Mouse (Mus musculus): ENCODE measurements around the gene Adssl1. TPM values are rescaled to one million over a fixed set of nuclear protein-coding genes. Genes with fewer than 3 reads are reported as not detected.
A peak's percentile ranks its signal among the peaks of the same experiment; 100 is the strongest.

Gene Adssl1
- polyA plus RNA-seq, 1 experiment from 2014 or later: 3.8 TPM

DNA sequence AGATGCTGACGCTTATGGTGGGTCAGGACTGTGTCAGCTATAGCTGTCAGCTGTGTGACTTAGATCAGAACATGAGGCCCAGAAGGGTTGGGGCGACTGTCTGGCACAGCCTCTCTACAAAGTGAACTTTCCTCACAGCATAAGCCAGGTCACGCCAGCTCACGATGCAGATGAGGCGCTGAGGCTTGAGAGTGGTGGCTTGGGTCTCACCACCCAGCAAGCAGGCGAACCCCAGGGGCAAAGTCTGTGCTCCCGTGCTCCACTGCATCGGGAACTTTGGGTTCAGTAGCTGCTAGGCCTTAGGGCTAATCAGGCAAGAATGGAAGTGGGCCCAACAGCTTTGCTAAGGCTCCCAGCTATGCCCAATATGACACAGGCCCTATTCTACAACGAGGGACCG lies 10.8 kb upstream of the Adssl1 start:
- TF ChIP-seq CTCF (IDR thresholded peaks at IDR 0.05; ENCODE audit: low read depth): no peak
- Histone ChIP-seq H3K4me2 (no peak overlapping the region), H3K36me3 (ENCODE audit: insufficient read depth) (peaks cover 8% of the 10 kb centered on the region; the same call in 1 of the 2 replicates), H3K4me3 (ENCODE audit: low read depth, low read length) (no peak overlapping the region), H3K27me3 (ENCODE audit: insufficient read depth, low read length) (no peaks in the 10 kb centered on the region), H3K27ac (ENCODE audit: low read depth) (no peak overlapping the region), H3K4me1 (ENCODE audit: insufficient read depth) (no peaks in the 10 kb centered on the region), H3K9me3 (ENCODE audit: low read depth, low read length) (no peaks in the 10 kb centered on the region), H3K9ac (no peak overlapping the region)
- no peak for ATAC-seq (ENCODE audit: insufficient read depth)
- no peak for DNase-seq
- WGBS: 88% methylated on average over 10 of the region's 10 CpGs

DNA sequence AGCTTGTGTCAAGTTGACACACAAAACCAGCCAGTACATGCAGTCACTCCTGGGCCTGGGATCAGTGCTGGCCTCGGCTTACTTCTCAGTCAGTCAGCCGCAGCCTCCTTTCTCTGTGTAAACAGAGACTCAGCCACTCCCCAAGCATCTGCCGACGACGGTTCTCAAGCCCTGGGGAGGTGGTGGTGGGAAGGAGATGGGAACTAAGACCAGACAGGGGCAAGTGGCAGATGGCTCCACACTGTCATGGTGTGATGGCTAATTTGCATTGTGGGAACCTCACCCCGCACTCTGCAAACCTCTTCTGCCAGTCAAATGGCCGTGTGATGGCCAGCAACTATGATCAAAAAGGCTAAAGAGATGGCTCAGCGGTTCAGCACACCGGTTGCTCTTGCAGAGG lies 3.2 kb upstream of the Adssl1 start:
- Histone ChIP-seq H3K9me3 (ENCODE audit: low read depth, low read length) (no peaks in the 10 kb centered on the region), H3K4me1 (ENCODE audit: insufficient read depth) (no peaks in the 10 kb centered on the region; the same call in 1 of the 2 replicates), H3K36me3 (ENCODE audit: insufficient read depth) (peaks cover 4% of the 10 kb centered on the region; the same call in 1 of the 2 replicates), H3K27ac (ENCODE audit: low read depth) (no peak overlapping the region), H3K9ac (no peak overlapping the region), H3K4me3 (ENCODE audit: low read depth, low read length) (no peak overlapping the region), H3K4me2 (no peak overlapping the region), H3K27me3 (ENCODE audit: insufficient read depth, low read length) (peaks cover 8% of the 10 kb centered on the region)
- ATAC-seq (ENCODE audit: insufficient read depth): no peak
- no peak for TF ChIP-seq CTCF (IDR thresholded peaks at IDR 0.05; ENCODE audit: low read depth)
- 43% methylated on average over 9 of the region's 9 CpGs for WGBS
- DNase-seq: no peak

DNA sequence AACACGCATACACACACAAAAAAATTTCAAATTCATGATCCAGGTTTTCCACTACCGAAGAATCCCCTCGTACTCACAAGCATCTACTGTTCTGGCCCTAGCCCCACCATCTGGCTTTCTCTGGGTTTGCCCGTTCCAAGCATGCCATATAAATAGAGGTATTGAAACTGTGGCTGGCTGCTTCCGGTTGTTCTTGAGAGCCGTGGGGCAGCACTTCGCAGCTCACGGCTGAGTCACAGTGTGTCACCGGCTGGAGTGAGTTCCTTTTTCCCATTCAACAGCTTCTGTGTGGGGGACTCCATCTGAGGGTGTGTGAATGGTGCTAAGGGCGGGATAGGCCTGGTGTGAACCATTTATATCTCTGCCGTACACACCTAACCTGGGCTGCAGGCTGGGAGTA lies 2.7 kb upstream of the Adssl1 start:
- ATAC-seq (ENCODE audit: insufficient read depth): no peak

DNA sequence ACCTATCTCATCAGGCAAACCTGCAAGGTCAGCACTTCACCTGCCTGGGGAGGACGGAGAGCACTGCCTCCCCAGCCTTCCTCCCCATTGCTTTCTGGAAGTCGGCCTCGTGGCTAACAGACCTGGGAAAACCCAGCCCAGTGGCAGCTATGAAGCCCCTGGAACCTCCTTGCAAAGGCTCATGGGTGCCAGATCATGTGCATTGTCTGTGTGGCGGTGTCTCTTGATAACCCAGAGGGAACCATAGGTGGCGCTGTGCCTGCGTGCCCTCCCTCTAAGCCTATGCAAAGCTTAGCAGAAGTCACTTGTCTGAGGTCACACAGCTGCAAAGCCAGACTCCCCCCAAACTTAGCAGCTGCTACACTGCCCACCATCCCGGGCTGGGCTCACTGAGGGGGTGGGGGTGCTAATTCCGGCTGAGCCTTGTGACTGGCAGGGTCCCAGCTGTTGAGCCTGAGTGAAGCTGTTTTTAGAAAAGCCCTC lies 1.9 kb upstream of the Adssl1 start:
- 11% methylated on average over 8 of the region's 8 CpGs for WGBS
- Histone ChIP-seq H3K9me3 (ENCODE audit: low read depth, low read length) (no peaks in the 10 kb centered on the region), H3K27me3 (ENCODE audit: insufficient read depth, low read length) (peaks cover 9% of the 10 kb centered on the region), H3K9ac (no peak overlapping the region), H3K4me1 (ENCODE audit: insufficient read depth) (no peaks in the 10 kb centered on the region; the same call in 1 of the 2 replicates), H3K4me3 (ENCODE audit: low read depth, low read length) (no peak overlapping the region), H3K27ac (ENCODE audit: low read depth) (peak overlapping the region; percentile 20; the same call in 1 of the 2 replicates), H3K36me3 (ENCODE audit: insufficient read depth) (no peaks in the 10 kb centered on the region), H3K4me2 (no peak overlapping the region)
- DNase-seq (peak; percentile 86), ATAC-seq (ENCODE audit: insufficient read depth) (peak; percentile 77)
- peak; percentile 88 for TF ChIP-seq CTCF (IDR thresholded peaks at IDR 0.05; ENCODE audit: low read depth)

More for the DNA sequence above, 2.7 kb upstream of the Adssl1 start:
- Histone ChIP-seq H3K36me3 (ENCODE audit: insufficient read depth) (peaks cover 4% of the 10 kb centered on the region; the same call in 1 of the 2 replicates), H3K27me3 (ENCODE audit: insufficient read depth, low read length) (peaks cover 9% of the 10 kb centered on the region), H3K9me3 (ENCODE audit: low read depth, low read length) (no peaks in the 10 kb centered on the region), H3K27ac (ENCODE audit: low read depth) (no peak overlapping the region), H3K9ac (no peak overlapping the region), H3K4me1 (ENCODE audit: insufficient read depth) (no peaks in the 10 kb centered on the region; the same call in 1 of the 2 replicates), H3K4me2 (no peak overlapping the region), H3K4me3 (ENCODE audit: low read depth, low read length) (no peak overlapping the region)
- 76% methylated on average over 11 of the region's 11 CpGs for WGBS
- TF ChIP-seq CTCF (IDR thresholded peaks at IDR 0.05; ENCODE audit: low read depth): no peak
- no peak for DNase-seq

DNA sequence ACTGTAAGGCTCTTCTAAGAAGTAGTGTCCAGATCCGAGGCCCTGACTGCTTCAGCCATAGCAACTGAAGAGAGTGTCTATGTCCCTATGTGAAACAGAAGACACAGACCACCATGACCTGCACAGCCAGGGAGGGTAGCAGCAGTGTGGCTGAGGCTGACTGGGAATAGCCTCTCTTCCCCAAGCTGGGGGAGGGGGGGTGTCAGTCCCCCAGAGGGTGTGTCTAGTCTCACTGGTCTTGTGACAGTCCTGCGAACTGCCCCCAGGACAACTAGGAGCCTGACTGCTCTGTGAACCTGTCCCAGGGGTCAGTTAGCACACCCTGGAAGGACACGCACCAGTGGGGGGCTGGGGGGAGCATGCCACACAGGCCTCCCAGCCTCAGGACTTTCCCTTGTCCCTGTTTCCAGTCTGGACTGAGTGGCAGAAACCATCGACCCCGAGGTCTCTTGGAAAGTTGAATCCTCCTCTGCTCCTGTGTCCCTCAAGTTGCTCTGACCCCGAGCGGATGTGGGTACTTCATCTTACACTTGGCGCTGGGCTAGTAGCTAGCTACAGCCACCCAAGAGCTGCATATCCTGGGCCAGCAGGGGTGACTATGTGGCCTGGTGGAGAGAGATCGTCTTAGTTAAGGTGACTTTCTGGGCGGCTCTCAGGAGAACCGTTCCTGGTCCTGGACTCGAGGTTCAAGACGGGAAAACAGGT lies 712 bp upstream of the Adssl1 start:
- no peaks in the 10 kb centered on the region for H3K36me3 ChIP-seq (ENCODE audit: insufficient read depth)
- no peaks in the 10 kb centered on the region for H3K9me3 ChIP-seq (ENCODE audit: low read depth, low read length)
- peak overlapping the region; percentile 97 for H3K4me2 ChIP-seq
- 22% methylated on average over 13 of the region's 13 CpGs for WGBS
- peak overlapping the region; percentile 61; the same call in 1 of the 2 replicates for H3K9ac ChIP-seq
- no peak for TF ChIP-seq CTCF (IDR thresholded peaks at IDR 0.05; ENCODE audit: low read depth)
- DNase-seq (no peak), ATAC-seq (ENCODE audit: insufficient read depth) (no peak)
- peak overlapping the region; percentile 12; the same call in 1 of the 2 replicates for H3K27ac ChIP-seq (ENCODE audit: low read depth)
- H3K4me1 ChIP-seq (ENCODE audit: insufficient read depth): no peaks in the 10 kb centered on the region; the same call in 1 of the 2 replicates
- peaks cover 9% of the 10 kb centered on the region for H3K27me3 ChIP-seq (ENCODE audit: insufficient read depth, low read length)
- peak overlapping the region; percentile 44 for H3K4me3 ChIP-seq (ENCODE audit: low read depth, low read length)

DNA sequence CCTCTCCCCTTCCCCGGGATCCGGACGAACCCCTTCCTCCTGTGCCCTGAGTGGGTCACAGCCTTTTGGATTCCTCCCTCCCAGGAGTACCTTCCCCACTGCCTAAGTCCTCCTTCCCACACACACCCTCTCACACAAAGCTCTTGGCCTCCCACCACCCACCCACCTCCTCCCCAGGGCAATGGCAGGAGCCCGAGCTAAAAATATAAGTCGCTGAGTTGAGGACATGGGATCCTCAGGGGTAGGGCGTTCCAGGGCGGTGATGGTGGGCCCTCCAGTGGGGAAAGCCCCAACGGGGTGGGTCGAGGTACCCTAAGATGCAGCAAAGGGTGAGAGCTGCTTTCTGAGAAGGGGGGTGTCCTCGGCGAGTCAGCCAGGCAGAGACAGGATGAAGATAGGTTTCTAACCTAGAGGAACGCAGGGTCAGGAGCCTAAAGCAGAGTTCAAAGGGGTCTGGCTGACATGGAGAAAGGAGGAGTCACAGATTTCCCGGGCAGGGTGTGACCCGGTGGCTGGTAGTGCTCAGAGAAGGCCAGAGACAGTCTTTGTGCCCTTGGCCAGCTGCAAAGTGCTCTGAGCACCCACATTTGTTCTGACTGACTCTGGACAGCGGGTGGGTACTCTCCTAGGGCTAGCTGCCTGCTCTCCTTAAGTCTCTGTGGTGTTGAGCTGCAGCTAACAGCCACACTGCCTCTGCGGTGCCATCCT lies 663 bp downstream of the Adssl1 start:
- Histone ChIP-seq H3K4me1 (ENCODE audit: insufficient read depth) (no peaks in the 10 kb centered on the region; the same call in 1 of the 2 replicates), H3K27ac (ENCODE audit: low read depth) (0 out of 2 replicates have a peak overlapping the region, but pooled peaks have one; percentile 7), H3K9ac (peak overlapping the region; percentile 61)

DNA sequence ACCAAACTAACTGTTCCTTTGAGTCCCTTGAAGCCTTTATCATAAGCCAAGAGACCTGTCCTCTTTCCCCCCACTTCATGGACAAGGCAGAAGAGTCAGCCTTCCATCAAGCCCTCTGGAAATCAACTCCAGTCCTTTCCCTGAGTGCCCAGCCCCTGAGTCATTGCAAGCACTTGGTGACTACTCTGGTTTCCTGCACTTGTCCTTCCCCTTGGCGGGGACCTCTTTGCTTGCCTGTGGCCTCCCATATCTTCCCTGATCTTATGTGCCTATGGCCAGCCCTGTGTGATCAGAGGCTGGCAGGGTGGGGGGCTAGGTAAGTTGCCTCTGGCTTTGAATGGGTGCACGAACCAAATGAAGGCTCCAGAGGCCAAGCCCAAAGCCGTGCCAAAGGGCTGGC lies 2.1 kb downstream of the Adssl1 start:
- Histone ChIP-seq H3K36me3 (ENCODE audit: insufficient read depth) (no peaks in the 10 kb centered on the region), H3K9ac (no peak overlapping the region), H3K4me1 (ENCODE audit: insufficient read depth) (no peaks in the 10 kb centered on the region; the same call in 1 of the 2 replicates), H3K4me3 (ENCODE audit: low read depth, low read length) (no peak overlapping the region), H3K27ac (ENCODE audit: low read depth) (no peak overlapping the region), H3K4me2 (no peak overlapping the region), H3K27me3 (ENCODE audit: insufficient read depth, low read length) (peaks cover 9% of the 10 kb centered on the region), H3K9me3 (ENCODE audit: low read depth, low read length) (no peaks in the 10 kb centered on the region)
- DNase-seq (no peak), ATAC-seq (ENCODE audit: insufficient read depth) (no peak)
- TF ChIP-seq CTCF (IDR thresholded peaks at IDR 0.05; ENCODE audit: low read depth): no peak
- 82% methylated on average over 3 of the region's 3 CpGs for WGBS

More for the DNA sequence above, 663 bp downstream of the Adssl1 start:
- no peaks in the 10 kb centered on the region for H3K9me3 ChIP-seq (ENCODE audit: low read depth, low read length)
- WGBS: 16% methylated on average over 13 of the region's 16 CpGs
- H3K27me3 ChIP-seq (ENCODE audit: insufficient read depth, low read length): peaks cover 9% of the 10 kb centered on the region
- H3K36me3 ChIP-seq (ENCODE audit: insufficient read depth): no peaks in the 10 kb centered on the region
- DNase-seq: no peak
- peak overlapping the region; percentile 97 for H3K4me2 ChIP-seq
- no peak for TF ChIP-seq CTCF (IDR thresholded peaks at IDR 0.05; ENCODE audit: low read depth)
- ATAC-seq (ENCODE audit: insufficient read depth): peak; percentile 6; the same call in 1 of the 2 replicates
- H3K4me3 ChIP-seq (ENCODE audit: low read depth, low read length): peak overlapping the region; percentile 44

Measured in lung, embryonic 14.5 days (tissue).